Mouse (Mus musculus) sigmoid colon, adult 10 weeks (tissue): ENCODE results near the gene Sf3b1. TPM values are rescaled to one million over a fixed set of nuclear protein-coding genes. Genes with fewer than 3 reads are reported as not detected.

Source experiments
- polyA plus RNA-seq: library from polyadenylated mRNA; stranded (reverse); fragments of 350-450 nt; fragmentation: Illumina TruSeq; extraction: RNeasy Lipid Tissue Mini Kit (QIAGEN cat#74804); gene quantifications from one replicate; pipeline ENCODE4 v1.2.3, GENCODE M21; 2014; ENCODE audit warnings: low read depth, low replicate concordance

Gene Sf3b1
- polyA plus RNA-seq = 610 TPM

DNA sequence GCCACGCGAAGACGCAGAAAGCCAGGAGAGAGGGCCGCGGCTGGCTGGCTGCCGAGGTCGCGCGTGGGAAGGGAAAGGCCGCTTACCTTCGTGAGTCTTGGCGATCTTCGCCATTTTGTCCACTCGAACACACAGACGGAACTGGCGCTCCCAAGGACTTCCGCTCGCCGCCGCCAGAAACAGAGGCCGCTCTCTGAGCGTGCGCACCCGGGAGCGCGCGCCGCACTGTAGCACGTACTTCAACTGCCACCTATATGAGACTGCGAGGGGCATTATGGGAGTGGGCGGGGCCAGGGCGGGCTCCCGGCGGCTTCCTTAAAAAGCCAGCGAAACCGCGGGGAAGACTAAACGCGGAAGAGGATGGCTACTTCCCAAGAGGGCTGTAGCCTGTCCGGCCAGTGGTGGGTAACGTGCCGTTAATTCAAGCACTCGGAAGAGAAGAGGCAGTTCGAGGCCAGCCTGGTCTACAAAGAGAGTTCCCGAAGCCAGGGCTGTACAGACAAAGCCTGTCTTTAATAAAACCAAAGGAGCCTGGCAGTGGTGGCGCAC, at the start of gene Sf3b1:
Gene Sf3b1 (minus strand): TSS at position 229 of the 549 bp plus-strand sequence.

DNA sequence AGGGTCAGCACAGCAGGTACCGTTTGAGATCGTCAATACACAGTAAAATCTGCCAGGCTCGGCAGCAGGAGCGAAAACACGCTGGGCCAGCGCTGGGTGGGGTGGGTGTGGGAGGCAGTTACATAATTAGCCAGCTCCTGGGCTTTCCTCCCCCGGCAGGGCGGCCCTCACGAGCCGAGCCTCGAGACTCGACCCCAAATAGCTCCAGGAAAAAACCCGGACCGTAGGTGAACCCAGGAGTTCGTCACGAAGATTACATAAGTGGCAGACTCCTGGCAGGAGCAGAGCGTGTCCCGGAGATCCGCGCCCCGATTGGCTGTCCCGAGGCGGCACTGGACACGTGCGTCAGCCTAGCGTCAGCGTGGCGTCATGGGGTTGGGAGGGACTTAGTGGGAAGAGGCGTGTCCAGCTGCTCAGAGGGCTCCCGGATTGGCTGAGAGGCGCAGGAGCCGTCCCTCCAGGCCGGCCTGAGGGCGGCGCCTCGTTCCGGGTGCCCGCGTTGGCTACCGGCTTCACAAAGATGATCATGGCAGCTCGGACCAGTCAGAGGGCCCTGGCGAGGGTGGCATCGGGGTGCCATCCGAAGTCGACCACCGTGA, 25.2 kb upstream of the Sf3b1 start, which contains the start of gene Coq10b:
Gene Coq10b (plus strand): TSS at position 416 of the 599 bp plus-strand sequence.

Other genes with a start within 250 kb of the Sf3b1 start
- gene Ankrd44, start 101.1 kb downstream of the Sf3b1 start, polyA plus RNA-seq = 58.9 TPM
- 176 TPM for gene Coq10b, start 25.3 kb upstream of the Sf3b1 start, polyA plus RNA-seq
- gene Hspe1, start 60.7 kb upstream of the Sf3b1 start, polyA plus RNA-seq = 234 TPM
- 409 TPM for gene Hspd1, start 60.8 kb upstream of the Sf3b1 start, polyA plus RNA-seq
- gene Mob4, start 103.8 kb upstream of the Sf3b1 start, polyA plus RNA-seq = 354 TPM
- gene Rftn2, start 199.3 kb upstream of the Sf3b1 start, polyA plus RNA-seq = 8.6 TPM
- gene Mars2, start 209.7 kb upstream of the Sf3b1 start, polyA plus RNA-seq = 13.3 TPM